Mouse (Mus musculus): ENCODE data around the gene Arhgef10l. TPM values are rescaled to one million over a fixed set of nuclear protein-coding genes. Genes with fewer than 3 reads are reported as not detected.

Gene Arhgef10l
- polyA plus RNA-seq, 1 experiment from 2014 or later: 5.4 TPM

GRCm38 (mm10) chr4:140509856-140510255 lies 156.0 kb downstream of the Arhgef10l start:
- H3K9ac ChIP-seq (ENCODE audit: low read depth, low read length): no peak overlapping the region
- TF ChIP-seq CTCF (IDR thresholded peaks at IDR 0.05; ENCODE audit: low read depth): no peak
- H3K27ac ChIP-seq (ENCODE audit: low read depth, low read length): no peak overlapping the region
- H3K4me1 ChIP-seq (replicated peaks; ENCODE audit: control insufficient read depth, insufficient read depth, low read length): no peaks in the 10 kb centered on the region
- no peak for ATAC-seq
- no peak overlapping the region for H3K4me2 ChIP-seq (replicated peaks; ENCODE audit: low read depth)
- H3K9me3 ChIP-seq (ENCODE audit: control insufficient read depth): no peaks in the 10 kb centered on the region
- peaks cover 5% of the 10 kb centered on the region; the same call in 1 of the 2 replicates for H3K36me3 ChIP-seq (ENCODE audit: control insufficient read depth, insufficient read depth)
- H3K4me3 ChIP-seq (ENCODE audit: low read depth, low read length): no peak overlapping the region
- no peaks in the 10 kb centered on the region for H3K27me3 ChIP-seq (replicated peaks; ENCODE audit: control insufficient read depth, insufficient read depth, low read length)

GRCm38 (mm10) chr4:140507172-140507714 lies 158.6 kb downstream of the Arhgef10l start:
- H3K36me3 ChIP-seq (ENCODE audit: control insufficient read depth, insufficient read depth): no peaks in the 10 kb centered on the region
- no peaks in the 10 kb centered on the region; the same call in 1 of the 2 replicates for H3K27me3 ChIP-seq (replicated peaks; ENCODE audit: control insufficient read depth, insufficient read depth, low read length)
- no peak overlapping the region for H3K27ac ChIP-seq (ENCODE audit: low read depth, low read length)
- H3K9ac ChIP-seq (ENCODE audit: low read depth, low read length): no peak overlapping the region
- no peak for TF ChIP-seq CTCF (IDR thresholded peaks at IDR 0.05; ENCODE audit: low read depth)
- WGBS: 42% methylated on average over 15 of the region's 15 CpGs
- ATAC-seq: no peak; the same call in 1 of the 2 replicates
- H3K9me3 ChIP-seq (ENCODE audit: control insufficient read depth): no peaks in the 10 kb centered on the region
- H3K4me2 ChIP-seq (replicated peaks; ENCODE audit: low read depth): no peak overlapping the region
- no peak overlapping the region for H3K4me3 ChIP-seq (ENCODE audit: low read depth, low read length)
- H3K4me1 ChIP-seq (replicated peaks; ENCODE audit: control insufficient read depth, insufficient read depth, low read length): no peaks in the 10 kb centered on the region

- H3K27me3 ChIP-seq (replicated peaks; ENCODE audit: control insufficient read depth, insufficient read depth, low read length): no peaks in the 10 kb centered on the region; the same call in 1 of the 2 replicates
- no peak for ATAC-seq
- no peaks in the 10 kb centered on the region for H3K9me3 ChIP-seq (ENCODE audit: control insufficient read depth)
- no peak for TF ChIP-seq CTCF (IDR thresholded peaks at IDR 0.05; ENCODE audit: low read depth)
- no peaks in the 10 kb centered on the region for H3K36me3 ChIP-seq (ENCODE audit: control insufficient read depth, insufficient read depth)
- 87% methylated on average over 3 of the region's 3 CpGs for WGBS
- H3K4me1 ChIP-seq (replicated peaks; ENCODE audit: control insufficient read depth, insufficient read depth, low read length): no peaks in the 10 kb centered on the region
- no peak overlapping the region for H3K4me2 ChIP-seq (replicated peaks; ENCODE audit: low read depth)
- no peak overlapping the region for H3K27ac ChIP-seq (ENCODE audit: low read depth, low read length)
- no peak overlapping the region for H3K4me3 ChIP-seq (ENCODE audit: low read depth, low read length)
- H3K9ac ChIP-seq (ENCODE audit: low read depth, low read length): no peak overlapping the region
Measured at GRCm38 (mm10) chr4:140505608-140506002, 160.2 kb downstream of the Arhgef10l start.

GRCm38 (mm10) chr4:140504921-140505607 lies 160.7 kb downstream of the Arhgef10l start:
- Histone ChIP-seq H3K4me2 (replicated peaks; ENCODE audit: low read depth) (no peak overlapping the region), H3K27me3 (replicated peaks; ENCODE audit: control insufficient read depth, insufficient read depth, low read length) (no peaks in the 10 kb centered on the region; the same call in 1 of the 2 replicates), H3K4me1 (replicated peaks; ENCODE audit: control insufficient read depth, insufficient read depth, low read length) (no peaks in the 10 kb centered on the region), H3K36me3 (ENCODE audit: control insufficient read depth, insufficient read depth) (no peaks in the 10 kb centered on the region), H3K4me3 (ENCODE audit: low read depth, low read length) (no peak overlapping the region), H3K27ac (ENCODE audit: low read depth, low read length) (no peak overlapping the region), H3K9me3 (ENCODE audit: control insufficient read depth) (no peaks in the 10 kb centered on the region), H3K9ac (ENCODE audit: low read depth, low read length) (no peak overlapping the region)
- TF ChIP-seq CTCF (IDR thresholded peaks at IDR 0.05; ENCODE audit: low read depth): no peak
- ATAC-seq: no peak
- 73% methylated on average over 19 of the region's 19 CpGs for WGBS

- Histone ChIP-seq H3K4me2 (replicated peaks; ENCODE audit: low read depth) (no peak overlapping the region), H3K27me3 (replicated peaks; ENCODE audit: control insufficient read depth, insufficient read depth, low read length) (no peaks in the 10 kb centered on the region; the same call in 1 of the 2 replicates), H3K4me1 (replicated peaks; ENCODE audit: control insufficient read depth, insufficient read depth, low read length) (no peaks in the 10 kb centered on the region), H3K27ac (ENCODE audit: low read depth, low read length) (no peak overlapping the region), H3K4me3 (ENCODE audit: low read depth, low read length) (no peak overlapping the region), H3K9ac (ENCODE audit: low read depth, low read length) (no peak overlapping the region), H3K9me3 (ENCODE audit: control insufficient read depth) (no peaks in the 10 kb centered on the region), H3K36me3 (ENCODE audit: control insufficient read depth, insufficient read depth) (no peaks in the 10 kb centered on the region)
- TF ChIP-seq CTCF (IDR thresholded peaks at IDR 0.05; ENCODE audit: low read depth): no peak
- ATAC-seq: no peak
- 18% methylated on average over 16 of the region's 16 CpGs for WGBS
Measured at GRCm38 (mm10) chr4:140504067-140504913, 161.5 kb downstream of the Arhgef10l start.

DNA sequence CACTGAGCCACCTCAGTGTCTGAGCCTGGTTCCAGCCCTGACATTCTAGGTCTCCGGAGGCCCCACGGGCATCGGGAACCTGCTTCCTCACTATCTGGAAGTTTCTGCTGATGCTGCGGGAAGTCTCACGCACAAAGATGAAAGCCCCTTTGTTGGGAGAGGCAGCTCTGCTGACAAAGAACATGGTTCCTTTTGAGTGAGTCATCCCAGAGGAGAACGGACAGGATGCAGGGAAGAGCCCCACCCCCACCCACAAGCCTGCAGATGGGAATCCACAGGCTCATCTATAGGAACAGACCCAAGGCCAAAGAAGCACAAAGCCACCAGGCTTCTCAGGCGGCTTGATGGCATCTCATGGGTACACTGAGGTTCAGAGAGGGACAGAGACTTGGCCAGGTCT lies 165.0 kb downstream of the Arhgef10l start:
- WGBS: 64% methylated on average over 7 of the region's 7 CpGs
- TF ChIP-seq CTCF (IDR thresholded peaks at IDR 0.05; ENCODE audit: low read depth): no peak
- Histone ChIP-seq H3K4me3 (ENCODE audit: low read depth, low read length) (no peak overlapping the region), H3K4me2 (replicated peaks; ENCODE audit: low read depth) (no peak overlapping the region), H3K36me3 (ENCODE audit: control insufficient read depth, insufficient read depth) (no peaks in the 10 kb centered on the region), H3K27ac (ENCODE audit: low read depth, low read length) (no peak overlapping the region), H3K9ac (ENCODE audit: low read depth, low read length) (no peak overlapping the region), H3K9me3 (ENCODE audit: control insufficient read depth) (no peaks in the 10 kb centered on the region), H3K4me1 (replicated peaks; ENCODE audit: control insufficient read depth, insufficient read depth, low read length) (no peaks in the 10 kb centered on the region), H3K27me3 (replicated peaks; ENCODE audit: control insufficient read depth, insufficient read depth, low read length) (no peaks in the 10 kb centered on the region; the same call in 1 of the 2 replicates)
- ATAC-seq: no peak
